Mouse (Mus musculus): ENCODE results near the gene Ccsap.

The Ccsap gene

DNA sequence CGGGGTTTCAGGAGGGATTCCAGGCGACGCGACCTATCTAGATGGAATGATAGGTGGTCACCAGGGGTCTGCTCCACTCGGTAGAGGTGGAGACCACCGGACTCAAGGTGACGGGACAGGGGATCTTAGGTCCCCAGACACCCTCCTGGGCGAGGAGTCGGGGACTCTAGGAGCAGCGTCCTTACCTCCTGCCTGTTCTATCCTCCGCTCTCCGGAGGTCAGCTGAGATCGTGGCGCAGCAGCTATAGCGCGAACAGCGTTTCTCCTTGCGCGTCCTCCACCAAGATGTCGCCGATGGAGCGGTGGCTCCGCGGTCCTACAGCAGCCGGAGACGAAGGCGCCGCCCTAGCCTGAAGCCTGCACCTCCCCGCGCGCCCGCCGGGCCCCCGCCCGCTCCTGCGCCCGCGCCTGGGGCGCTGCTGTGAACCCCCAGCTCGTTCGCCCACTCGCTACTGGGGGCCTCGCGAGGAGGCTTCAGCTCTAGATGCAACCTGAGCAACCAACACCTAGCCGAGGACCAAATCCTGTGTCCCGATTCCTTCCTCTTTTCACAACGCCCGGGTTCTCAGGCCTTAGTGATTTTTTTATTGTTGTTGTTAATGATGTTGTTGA is at the start of gene Ccsap:
Ccsap (minus strand) TSS at position 562 of the 612 bp plus-strand sequence.
- no peak for DNase-seq (ENCODE audit: extremely low spot score, low read depth, low spot score)

DNA sequence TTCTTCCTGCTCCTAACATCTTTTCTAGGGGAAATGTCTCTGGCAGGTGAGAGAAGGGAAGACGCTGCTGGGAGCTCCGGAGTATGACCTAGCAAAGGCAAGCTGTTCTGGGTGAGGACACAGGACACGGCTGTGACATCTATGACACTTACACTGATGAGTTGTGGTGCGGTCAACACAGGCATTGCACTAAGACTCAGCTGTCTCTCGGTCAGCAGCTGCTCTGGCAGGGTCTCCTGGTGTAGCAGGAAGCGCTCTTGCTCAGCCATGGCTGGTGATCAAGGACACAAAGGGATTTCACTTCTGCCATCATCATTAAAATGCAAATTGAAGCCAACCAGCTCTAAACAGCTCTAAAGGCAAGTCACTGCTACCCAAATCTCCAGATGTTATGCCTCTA is 47.6 kb upstream of the Ccsap start:
- DNase-seq (ENCODE audit: extremely low spot score, low read depth, low spot score), result no peak

DNA sequence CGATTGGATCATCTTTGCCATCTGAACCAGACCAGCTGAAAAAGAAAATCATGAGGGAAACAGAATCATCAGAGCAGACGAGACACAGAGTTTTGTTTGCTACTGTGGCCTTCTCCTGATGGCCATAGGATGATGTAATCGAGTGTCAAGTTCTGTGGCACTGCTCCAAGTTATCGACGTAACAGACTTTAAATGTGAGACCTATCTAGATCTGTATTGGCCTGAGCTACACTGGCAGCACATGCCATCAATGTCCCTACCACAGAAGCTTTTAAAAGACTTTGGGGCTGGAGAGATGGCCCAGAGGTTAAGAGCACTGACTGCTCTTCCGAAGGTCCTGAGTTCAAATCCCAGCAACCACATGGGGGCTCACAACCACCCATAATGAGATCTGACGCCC is 42.6 kb upstream of the Ccsap start:
- no peak for DNase-seq (ENCODE audit: extremely low spot score, low read depth, low spot score)

DNA sequence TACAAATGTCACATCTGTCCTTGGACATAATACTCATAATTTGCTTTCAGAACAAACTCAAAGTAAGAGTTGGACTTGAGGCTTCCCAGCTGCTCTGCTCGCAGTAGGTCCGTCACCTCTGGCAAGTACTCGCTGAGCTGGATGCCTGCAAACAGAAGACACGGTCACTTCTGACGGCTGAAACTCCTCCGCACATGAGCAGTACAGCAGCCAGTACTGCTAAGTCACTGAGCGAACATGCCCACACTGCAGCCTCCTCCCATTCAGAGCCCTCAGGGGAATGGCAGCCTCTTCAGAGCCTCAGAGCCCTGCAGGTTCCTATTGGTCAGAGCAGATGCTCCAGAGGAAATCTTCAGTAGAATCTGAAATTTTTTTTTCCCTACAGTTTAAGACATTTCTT is 39.4 kb upstream of the Ccsap start:
- no peak for DNase-seq (ENCODE audit: extremely low spot score, low read depth, low spot score)

DNA sequence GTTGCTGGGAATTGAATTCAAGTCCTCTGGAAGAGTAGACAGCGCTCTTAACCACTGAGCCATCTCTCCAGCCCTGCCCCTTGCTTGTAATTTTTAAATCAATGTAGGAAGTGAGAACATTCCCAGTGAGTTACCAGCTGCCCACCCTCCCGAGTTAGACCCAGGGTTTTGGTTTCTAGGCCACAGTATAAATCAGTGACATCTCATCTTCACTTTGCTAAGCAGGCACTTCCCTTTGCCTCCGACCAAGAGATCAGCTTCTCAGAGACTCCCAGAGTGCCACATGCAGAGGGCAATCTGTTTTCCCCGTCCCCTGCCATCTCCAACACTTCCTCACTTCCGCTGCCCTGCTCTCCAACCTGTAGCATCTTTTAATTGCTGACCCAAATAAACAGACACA is 38.6 kb upstream of the Ccsap start:
- DNase-seq (ENCODE audit: extremely low spot score, low read depth, low spot score), result no peak

DNA sequence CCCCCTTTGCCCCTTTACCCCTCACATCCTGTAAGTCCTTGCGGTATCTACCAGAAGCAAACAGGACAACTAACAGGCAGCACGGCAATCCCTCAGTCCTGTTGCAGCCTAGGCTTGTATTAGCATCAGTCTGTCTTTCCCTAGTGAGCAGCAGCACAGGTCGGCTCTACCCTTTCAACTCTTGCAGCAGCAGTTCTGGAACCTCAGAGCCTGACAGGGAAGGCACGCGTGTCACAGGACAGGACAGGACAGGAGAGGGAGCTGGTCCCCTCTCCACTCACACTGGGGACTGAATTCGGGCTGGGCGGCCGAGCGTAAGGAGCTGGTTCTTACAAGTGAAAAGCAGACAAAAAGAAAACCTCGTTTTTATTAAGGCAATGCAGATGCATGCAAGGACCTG is 36.8 kb upstream of the Ccsap start:
- DNase-seq (ENCODE audit: extremely low spot score, low read depth, low spot score), result no peak

DNA sequence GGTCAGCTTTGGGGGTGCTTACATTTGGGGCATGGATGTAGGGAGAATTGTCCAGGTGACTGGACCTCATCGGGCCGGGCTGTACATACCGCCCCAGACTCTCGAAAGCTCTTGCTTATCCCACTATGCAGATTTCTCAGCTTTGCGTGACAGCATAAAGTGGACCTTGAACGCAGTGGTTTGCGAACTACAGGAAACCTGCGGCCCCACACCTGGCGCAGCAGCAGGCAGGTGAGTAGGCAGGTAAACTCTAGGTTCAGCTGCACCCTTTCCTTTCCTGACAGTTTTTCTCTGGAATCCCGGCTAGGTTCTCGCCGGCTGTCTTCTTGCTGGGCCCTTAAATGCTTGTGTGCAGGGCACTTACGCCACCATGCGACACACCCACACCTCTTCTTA is 36.4 kb upstream of the Ccsap start:
- no peak for DNase-seq (ENCODE audit: extremely low spot score, low read depth, low spot score)

DNA sequence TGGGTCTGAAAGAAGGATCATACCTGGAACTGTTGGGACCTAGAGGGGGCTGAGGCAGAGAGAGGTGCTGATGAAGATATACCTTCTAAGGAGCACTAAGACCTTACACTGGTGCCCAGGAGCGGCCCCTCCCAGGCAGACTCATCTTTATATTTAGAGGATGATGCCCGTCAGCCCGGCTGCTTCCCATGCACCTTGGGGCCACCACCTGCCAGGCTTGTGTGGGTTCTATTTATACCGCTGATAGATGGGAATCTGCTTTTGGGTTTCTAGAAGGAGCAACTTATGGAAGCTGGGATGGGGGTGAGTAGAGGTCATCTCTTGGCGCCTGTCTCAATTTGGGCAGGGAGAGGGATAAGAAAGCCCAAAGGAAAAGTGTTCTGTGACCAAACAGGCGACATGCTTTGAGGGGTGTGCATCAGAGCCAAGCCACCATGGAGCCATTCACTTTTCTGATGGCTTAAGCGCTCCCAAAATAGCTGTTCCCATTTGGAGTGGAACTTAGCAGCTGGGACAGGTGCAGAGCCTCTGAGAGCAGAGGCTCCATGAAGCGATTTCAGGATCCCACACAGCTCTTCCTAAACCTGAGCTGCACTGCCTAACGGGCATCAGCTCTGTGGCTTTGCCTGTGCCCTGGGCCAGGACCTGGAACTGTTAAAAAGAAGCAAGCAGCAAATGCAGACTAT is 35.8 kb upstream of the Ccsap start:
- DNase-seq (ENCODE audit: extremely low spot score, low read depth, low spot score), result no peak

DNA sequence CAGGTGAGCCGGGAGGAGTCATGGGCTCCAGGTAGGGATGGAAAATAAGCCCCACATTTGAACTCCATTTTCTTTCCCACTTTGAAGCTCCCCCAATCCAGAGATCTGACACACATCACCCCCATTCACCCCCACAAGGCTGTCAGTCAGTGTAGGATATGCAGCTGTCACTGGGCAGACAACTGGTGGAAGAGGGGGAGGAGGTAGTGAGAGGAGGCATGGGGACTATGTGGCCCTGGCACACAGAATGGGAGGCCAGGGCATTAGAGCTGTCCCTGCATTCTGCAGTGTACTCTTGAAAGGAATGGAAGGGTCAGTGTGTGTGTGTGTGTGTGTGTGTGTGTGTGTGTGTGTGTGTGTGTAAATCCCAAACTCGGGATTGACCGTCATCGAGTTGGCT is 35.2 kb upstream of the Ccsap start:
- DNase-seq (ENCODE audit: extremely low spot score, low read depth, low spot score), result no peak

DNA sequence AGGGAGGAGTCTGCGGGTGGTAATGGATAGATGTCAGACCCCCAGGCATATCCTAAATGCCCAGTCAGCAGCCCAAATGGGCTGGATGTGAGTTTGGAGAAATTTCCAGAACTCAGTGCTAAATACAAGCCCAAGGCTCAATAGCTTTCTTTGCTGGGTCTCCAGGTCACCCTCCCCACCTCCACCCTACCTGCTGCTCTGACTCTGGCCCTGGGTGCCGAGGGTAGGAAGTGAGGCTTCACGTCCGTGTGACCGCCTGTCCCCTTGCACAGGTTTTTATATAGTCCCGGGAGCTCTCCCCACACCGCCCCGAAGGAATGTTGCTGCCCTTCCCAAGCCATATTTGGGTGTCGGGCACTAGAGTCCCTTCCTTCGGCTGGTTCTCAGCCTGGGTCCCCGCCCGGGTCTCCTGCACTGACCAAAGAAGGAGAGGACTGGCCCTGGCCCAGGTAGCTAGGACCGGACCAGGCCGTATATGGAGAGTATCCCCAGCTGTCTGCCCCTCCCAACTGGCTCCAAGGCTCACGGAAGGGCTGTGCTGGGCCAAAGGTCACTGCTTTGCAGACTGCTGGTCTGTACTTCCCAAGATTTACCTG is 34.6 kb upstream of the Ccsap start, which contains the start of gene Acta1:
Acta1 (minus strand) TSS at position 250 of the 596 bp plus-strand sequence.
- no peak for DNase-seq (ENCODE audit: extremely low spot score, low read depth, low spot score)

DNA sequence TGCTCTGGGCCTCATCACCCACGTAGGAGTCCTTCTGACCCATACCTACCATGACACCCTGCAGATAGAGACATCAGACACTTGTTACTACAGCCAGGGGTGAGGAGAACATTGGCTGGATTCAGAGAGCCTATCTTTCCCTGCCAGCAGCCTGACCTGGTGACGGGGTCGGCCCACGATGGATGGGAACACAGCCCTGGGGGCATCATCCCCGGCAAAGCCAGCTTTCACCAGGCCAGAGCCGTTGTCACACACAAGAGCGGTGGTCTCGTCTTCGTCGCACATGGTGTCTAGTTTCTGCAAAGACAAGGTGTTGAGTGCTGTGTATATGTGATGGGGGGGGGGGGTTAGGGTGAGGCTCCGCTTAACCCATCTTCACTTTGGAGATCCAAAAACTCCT is 33.4 kb upstream of the Ccsap start:
- no peak for DNase-seq (ENCODE audit: extremely low spot score, low read depth, low spot score)

DNA sequence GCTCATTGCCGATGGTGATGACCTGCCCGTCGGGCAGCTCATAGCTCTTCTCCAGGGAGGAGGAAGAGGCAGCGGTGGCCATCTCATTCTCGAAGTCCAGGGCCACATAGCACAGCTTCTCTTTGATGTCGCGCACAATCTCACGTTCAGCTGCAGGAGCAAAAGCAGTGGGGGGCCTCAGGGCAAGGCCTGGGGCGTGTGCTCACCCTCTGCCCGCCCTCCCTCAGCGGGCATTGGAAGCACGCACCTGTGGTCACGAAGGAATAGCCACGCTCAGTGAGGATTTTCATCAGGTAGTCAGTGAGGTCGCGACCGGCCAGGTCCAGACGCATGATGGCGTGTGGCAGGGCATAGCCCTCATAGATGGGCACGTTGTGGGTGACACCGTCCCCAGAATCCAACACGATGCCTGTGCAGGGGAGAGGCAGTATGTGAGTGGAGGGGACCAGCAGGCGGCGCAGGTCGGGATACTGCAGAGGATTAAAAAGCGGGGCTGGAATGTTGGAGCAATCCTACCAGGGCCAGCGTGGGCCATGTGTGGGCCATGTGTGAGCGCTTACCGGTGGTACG is 32.7 kb upstream of the Ccsap start:
- no peak for DNase-seq (ENCODE audit: extremely low spot score, low read depth, low spot score)

DNA sequence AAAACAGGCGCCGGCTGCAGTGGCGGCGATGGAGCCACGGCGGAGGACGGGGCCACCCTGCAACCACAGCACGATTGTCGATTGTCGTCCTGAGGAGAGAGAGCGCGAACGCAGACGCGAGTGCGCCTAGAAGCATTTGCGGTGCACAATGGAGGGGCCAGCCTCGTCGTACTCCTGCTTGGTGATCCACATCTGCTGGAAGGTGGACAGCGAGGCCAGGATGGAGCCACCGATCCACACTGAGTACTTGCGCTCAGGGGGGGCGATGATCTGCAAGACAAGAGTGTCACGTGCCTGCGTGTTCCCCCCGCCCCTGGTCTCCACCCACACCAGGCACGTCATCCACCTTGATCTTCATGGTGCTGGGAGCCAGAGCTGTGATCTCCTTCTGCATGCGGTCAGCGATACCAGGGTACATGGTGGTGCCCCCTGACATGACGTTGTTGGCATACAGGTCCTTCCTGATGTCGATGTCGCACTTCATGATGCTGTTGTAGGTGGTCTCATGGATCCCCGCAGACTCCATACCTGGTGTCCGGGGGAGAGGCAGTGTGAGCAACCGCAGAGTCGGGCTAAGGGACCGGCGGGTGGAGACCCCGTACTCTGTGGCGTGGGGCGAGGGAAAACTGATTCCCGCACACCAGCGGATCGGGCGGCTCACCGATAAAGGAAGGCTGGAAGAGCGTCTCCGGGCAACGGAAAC is 32.0 kb upstream of the Ccsap start:
- DNase-seq (ENCODE audit: extremely low spot score, low read depth, low spot score), result no peak

DNA sequence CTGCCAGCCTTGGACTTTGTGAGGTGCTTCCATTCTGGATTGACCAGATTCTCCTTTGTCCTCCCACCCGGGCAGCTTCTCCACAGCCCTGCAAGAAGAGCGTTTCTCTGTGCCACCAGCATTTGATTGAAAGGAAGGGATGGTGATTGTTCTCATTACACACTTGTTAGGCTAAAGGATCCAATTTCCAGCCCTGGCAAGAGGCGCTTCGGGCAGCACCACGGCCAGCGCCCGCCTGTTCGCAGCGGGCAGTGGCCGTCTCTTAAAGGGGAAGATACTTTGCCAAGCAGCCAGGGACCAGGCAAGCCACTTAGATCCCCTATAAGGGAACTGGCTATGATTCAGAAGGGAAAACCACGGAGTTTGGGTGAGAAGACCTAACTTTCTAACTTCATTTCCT is 31.3 kb upstream of the Ccsap start:
- peak; percentile 26 for DNase-seq (ENCODE audit: extremely low spot score, low read depth, low spot score)

DNA sequence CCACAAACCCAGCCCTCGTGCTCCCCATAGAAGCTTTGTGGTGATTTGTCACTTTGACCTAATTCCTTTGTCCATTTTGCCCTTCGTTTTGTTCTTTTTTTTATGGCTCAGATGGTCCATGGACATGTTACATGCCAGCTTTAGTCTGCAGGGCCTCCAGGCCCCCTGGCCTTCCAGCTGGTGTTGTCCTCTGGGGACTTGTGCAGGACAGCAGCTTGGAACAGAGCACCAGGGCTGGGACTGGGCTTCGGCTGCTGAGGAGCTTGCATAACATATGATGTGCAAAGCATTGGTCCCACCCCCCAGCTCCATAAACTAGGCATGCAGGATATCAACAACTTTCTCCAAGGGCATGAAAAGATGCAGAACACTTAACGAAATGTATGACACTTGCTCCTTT is 29.8 kb upstream of the Ccsap start:
- DNase-seq (ENCODE audit: extremely low spot score, low read depth, low spot score), result no peak

DNA sequence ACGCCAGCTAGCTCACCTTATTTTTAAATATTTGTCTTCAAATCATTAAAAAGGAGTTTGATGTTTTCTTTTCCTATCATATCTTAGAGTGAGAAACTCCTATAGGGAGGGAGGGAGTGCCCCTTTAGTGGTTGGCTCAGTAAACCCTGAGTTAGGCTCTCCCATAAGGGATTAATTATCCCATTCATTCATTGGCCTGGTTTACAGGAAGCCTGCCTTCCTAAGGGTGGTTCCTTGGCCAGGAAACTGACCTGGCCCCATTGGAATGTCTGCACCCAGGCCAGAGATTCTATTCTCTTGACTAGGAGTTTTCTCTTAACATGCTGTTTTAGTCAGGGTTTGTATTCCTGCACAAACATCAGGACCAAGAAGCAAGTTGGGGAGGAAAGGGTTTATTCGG is 27.9 kb upstream of the Ccsap start:
- DNase-seq (ENCODE audit: extremely low spot score, low read depth, low spot score), result no peak

DNA sequence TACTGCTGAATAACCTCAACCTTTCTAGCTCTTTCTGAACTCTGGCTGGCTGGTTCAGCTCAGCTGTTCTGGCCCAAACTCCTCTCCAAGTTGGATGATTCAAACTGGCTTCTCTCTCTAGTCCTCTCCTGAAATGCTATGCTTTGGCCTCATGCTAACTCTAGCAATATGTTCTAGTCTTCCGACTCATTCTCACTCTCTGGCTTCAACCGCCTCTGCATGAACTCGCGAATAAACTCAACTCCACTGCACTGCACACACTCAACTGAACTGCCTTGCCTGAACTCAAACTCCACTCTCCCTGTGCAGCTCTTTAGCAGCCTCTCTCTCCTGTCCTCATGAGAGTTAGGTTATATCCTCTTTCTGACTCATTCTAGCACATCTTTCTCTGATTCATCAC is 27.2 kb upstream of the Ccsap start:
- DNase-seq (ENCODE audit: extremely low spot score, low read depth, low spot score), result no peak

DNA sequence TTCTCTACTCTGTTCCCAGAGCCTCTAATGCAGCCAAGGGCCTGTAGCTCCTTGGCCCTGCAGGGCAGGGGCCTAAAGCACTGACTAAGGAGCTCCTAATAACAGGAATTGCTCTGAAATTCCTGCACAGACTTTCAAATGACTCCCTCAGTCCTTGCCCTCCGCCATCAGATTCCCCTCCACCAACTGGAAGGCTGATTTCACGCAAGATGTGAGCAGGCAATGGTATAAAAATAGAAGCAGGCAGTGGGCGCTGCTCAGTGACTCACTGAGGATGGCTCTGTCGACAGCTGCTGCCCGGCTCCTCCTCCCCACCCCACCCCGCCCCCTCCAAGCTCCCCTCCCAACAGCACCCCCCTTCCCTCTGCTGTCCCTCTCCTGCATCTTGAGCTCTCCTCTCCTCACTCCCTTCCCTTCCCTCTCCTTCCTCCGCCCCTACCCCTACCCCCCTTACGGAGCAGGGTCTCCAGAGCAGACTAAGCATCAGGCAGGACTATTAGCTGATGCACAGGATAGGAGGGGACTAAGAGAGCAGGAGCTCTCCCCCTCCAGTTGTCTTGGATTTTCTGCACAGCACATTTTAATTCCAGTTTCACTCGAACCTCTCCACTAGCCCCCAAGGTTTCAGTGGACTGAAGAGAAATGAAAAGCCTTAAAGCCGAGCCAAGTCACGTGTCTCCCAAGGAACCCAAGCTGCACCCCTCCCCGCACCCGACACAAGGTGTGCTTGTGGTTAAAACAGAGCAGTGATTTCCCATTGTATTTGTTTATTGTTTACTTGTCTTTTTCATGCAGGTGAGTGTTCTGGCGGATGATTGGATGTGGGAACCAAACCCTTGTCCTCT is 24.9 kb upstream of the Ccsap start:
- DNase-seq (ENCODE audit: extremely low spot score, low read depth, low spot score), result no peak

DNA sequence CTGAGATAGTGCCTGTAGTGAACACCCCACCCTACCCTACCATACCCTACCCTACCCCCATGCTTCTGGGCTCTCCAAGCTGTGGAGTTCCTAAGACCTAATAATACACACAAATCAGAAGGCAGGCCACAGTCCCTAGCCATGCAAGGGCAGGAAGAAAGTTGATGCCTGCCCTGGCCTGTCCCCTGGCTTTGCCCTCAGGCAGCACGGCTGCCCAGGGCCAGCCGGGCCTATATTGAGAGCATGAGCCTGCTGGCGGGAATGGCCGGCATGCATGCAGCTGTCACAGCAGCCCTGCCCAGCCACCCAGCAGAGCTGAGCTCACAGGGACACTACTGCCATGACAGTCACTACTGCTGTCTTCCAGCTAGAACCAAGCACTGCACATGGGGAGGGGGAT is 23.1 kb upstream of the Ccsap start:
- no peak for DNase-seq (ENCODE audit: extremely low spot score, low read depth, low spot score)

DNA sequence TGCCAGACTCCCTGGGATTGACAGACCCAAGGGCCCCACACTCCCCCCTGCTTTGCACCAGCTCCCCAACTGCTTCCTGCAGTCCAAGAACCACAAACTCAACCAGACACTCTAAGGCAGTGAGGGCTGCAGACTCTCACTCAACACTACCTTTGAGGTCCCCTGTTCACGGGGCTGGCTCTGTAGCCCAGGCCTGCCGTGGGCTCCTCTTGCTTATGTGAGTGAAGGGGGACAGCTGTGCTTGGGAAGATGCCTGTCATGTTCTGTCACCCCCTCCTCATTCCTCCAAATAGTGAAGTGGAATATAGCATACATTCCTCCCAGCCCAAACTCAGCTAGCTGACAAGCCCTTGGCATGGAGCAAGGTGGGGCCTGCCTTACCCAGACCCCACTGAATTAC is 22.4 kb upstream of the Ccsap start:
- DNase-seq (ENCODE audit: extremely low spot score, low read depth, low spot score), result no peak

DNA sequence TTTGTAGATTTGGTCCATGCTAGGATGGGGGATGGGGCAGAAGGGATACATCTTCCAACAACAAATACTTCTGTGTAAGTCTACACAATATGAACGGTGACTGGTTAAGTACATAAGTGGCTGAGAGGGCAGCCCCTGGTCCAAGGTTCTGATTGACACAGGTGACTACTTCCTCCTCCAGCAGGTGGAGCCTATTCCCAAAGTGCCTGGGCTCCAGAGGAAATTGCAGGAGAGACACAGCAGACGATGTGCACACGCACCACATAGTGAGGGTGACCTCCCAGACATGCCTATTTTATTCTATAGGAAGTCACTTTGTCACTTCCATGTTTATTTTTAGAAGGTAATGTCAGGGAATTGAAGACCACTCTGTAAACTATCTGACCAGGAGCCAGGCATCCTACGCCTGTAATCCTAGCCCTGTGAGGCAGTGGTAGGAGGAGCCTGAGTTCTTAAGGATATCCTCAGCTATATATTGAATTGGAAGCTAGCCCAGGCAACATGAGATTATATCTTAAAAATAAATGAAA is 20.9 kb upstream of the Ccsap start:
- no peak for DNase-seq (ENCODE audit: extremely low spot score, low read depth, low spot score)

Data from hindlimb bud, embryonic 11.5 days (tissue).